Mouse (Mus musculus) T-helper 2 cell (primary cell): ENCODE results near the gene Gm16368.
"Not testable (repeated sequence)": the region's sequence is repeated elsewhere in the genome, so short reads cannot be mapped to it uniquely, and the experiment has no call there.

ENCODE experiments used
- in situ Hi-C: fragments of 300-600 bp; cut with MboI, MseI; formaldehyde crosslinking; loops from one replicate; pipeline ENCODE4 v1.15.1; 2025; ENCODE audit warnings: high pct_unique_total_duplicates

Gene Gm16368

GRCm38 (mm10) chr12:88083397-88083796 lies at the start of gene Gm16368:
Gene Gm16368, plus strand, starts transcription at chr12:88083697.
- in situ Hi-C loops: loop anchor here (5.0 kb wide), 1 partner anchor 56 kb away; the partner anchor contains the start of gene Gm2056

GRCm38 (mm10) chr12:88039062-88039461 lies 44.4 kb upstream of the Gm16368 start:
- in situ Hi-C loops: not testable (repeated sequence)

GRCm38 (mm10) chr12:88039703-88040102 lies 43.8 kb upstream of the Gm16368 start:
- in situ Hi-C loops: not testable (repeated sequence)

DNA sequence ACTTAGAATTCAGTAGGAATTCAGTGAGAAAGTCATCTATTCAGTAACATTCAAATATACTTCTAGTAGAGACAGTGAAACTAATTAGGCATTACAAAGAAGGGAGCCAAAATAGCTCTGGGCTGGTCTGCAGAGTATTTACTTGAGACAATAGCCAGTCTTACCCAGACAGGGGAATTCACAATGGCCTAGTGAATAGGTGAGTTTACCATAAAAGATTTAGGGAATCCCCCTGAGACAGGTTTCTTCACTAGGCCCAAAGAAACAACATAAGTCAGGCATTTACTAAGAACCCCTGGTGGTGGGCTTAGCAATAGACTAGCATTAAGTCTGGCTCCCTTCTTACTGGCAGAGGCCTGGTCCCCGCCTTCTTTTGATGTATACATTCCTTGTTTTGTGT lies 38.3 kb upstream of the Gm16368 start:
- in situ Hi-C loops: not testable (repeated sequence)
